Mouse (Mus musculus) CH12.LX (cell line): ENCODE results near the gene Rps11. TPM values are rescaled to one million over a fixed set of nuclear protein-coding genes. Genes with fewer than 3 reads are reported as not detected.
"Not testable (repeated sequence)": the region's sequence is repeated elsewhere in the genome, so short reads cannot be mapped to it uniquely, and the experiment has no call there.

ENCODE experiments used
- DNase-seq: peaks from one replicate; pipeline ENCODE4 v3.0.0-alpha.2; 2013; ENCODE audit errors: extremely low read depth
- H3K27ac ChIP-seq: 2 replicates; pipeline ENCODE4 v1.5.1; 2012; ENCODE audit warnings: low read depth, mild to moderate bottlenecking, control low read depth, moderate library complexity; ENCODE audit not compliant: insufficient read depth
- H3K27me3 ChIP-seq: replicated peaks from 2 replicates; pipeline ENCODE3; 2012; ENCODE audit warnings: inconsistent platforms
- H3K36me3 ChIP-seq, 2 experiments: replicated peaks in 1 of 2; 2 replicates each; pipeline versions ENCODE3 to v1.6.1; 2012; ENCODE audit warnings: inconsistent platforms in 1 of 2, low read length in 1 of 2, mild to moderate bottlenecking in 1 of 2, mixed read lengths in 1 of 2, moderate library complexity in 1 of 2; ENCODE audit not compliant: control insufficient read depth in 1 of 2, insufficient read depth in 1 of 2
- H3K4me1 ChIP-seq, 2 experiments: 2 replicates each; pipeline ENCODE4 v1.6.1; 2012; ENCODE audit warnings: inconsistent platforms in 1 of 2, moderate library complexity in 1 of 2; ENCODE audit not compliant: insufficient read depth in 2 of 2, control insufficient read depth in 1 of 2
- H3K4me2 ChIP-seq: 2 replicates; pipeline ENCODE4 v1.6.1; 2012; ENCODE audit warnings: low read depth, mild to moderate bottlenecking, control low read depth; ENCODE audit not compliant: poor library complexity, insufficient read depth, severe bottlenecking
- H3K4me3 ChIP-seq, 3 experiments: fragments of 150-350 bp in 1 of 3; sonication (generic) in 1 of 3; replicated peaks in 1 of 3; 2 replicates each; pipeline versions ENCODE3 to v1.5.1; 2011 to 2012; ENCODE audit warnings: low read depth in 2 of 3, low read length in 2 of 3, mild to moderate bottlenecking in 2 of 3, moderate library complexity in 2 of 3, control low read depth in 1 of 3, improper control_type of control experiment in 1 of 3, inconsistent platforms in 1 of 3, mixed read lengths in 1 of 3; ENCODE audit not compliant: poor library complexity in 1 of 3
- H3K79me2 ChIP-seq: replicated peaks from 2 replicates; pipeline ENCODE4 v1.6.1; 2012; ENCODE audit warnings: mild to moderate bottlenecking, moderate library complexity; ENCODE audit not compliant: control insufficient read depth, poor library complexity, insufficient read depth, severe bottlenecking; ENCODE audit errors: extremely low read depth
- H3K9ac ChIP-seq: 2 replicates; pipeline ENCODE4 v1.6.1; 2012; ENCODE audit warnings: low read depth, mild to moderate bottlenecking, control low read depth, moderate library complexity; ENCODE audit not compliant: insufficient read depth
- H3K9me3 ChIP-seq: replicated peaks from 2 replicates; pipeline ENCODE3; 2012; ENCODE audit warnings: low read length, inconsistent platforms, mixed read lengths
- BHLHE40 ChIP-seq: IDR thresholded peaks from 2 replicates; pipeline ENCODE4 v1.6.1; 2011; ENCODE audit warnings: mild to moderate bottlenecking, low read depth, low read length, improper control_type of control experiment
- CHD1 ChIP-seq: IDR thresholded peaks from 2 replicates; pipeline ENCODE4 v1.6.1; 2012; ENCODE audit warnings: low read depth, low read length, improper control_type of control experiment, inconsistent platforms
- ELF1 ChIP-seq: IDR thresholded peaks from 2 replicates; pipeline ENCODE4 v1.6.1; 2014; ENCODE audit warnings: low read depth, mild to moderate bottlenecking, inconsistent platforms, low read length, improper control_type of control experiment
- EP300 ChIP-seq: IDR thresholded peaks from 2 replicates; pipeline ENCODE4 v1.6.1; 2011; ENCODE audit warnings: low read length, improper control_type of control experiment
- GABPA ChIP-seq: IDR thresholded peaks from 2 replicates; pipeline ENCODE4 v1.6.1; 2012; ENCODE audit warnings: low read depth, low read length, improper control_type of control experiment, inconsistent platforms; ENCODE audit not compliant: insufficient replicate concordance
- JUND ChIP-seq: conservative IDR thresholded peaks from 2 replicates; pipeline ENCODE4 v1.6.1; 2011; ENCODE audit warnings: low read depth, low read length, improper control_type of control experiment
- KAT2A ChIP-seq: IDR thresholded peaks from 2 replicates; pipeline ENCODE4 v1.6.1; 2012; ENCODE audit warnings: low read length, improper control_type of control experiment, inconsistent platforms; ENCODE audit not compliant: insufficient replicate concordance
- NRF1 ChIP-seq: IDR thresholded peaks from 2 replicates; pipeline ENCODE4 v1.6.1; 2014; ENCODE audit warnings: low read depth, mild to moderate bottlenecking, inconsistent platforms, low read length, improper control_type of control experiment, moderate library complexity
- POLR2A ChIP-seq: IDR thresholded peaks from 2 replicates; pipeline ENCODE4 v1.6.1; 2011; ENCODE audit warnings: low read depth, mild to moderate bottlenecking, improper control_type of control experiment, low read length
- RCOR1 ChIP-seq: conservative IDR thresholded peaks from 2 replicates; pipeline ENCODE4 v1.6.1; 2012; ENCODE audit warnings: low read depth, mild to moderate bottlenecking, inconsistent platforms, low read length, improper control_type of control experiment
- SIN3A ChIP-seq: IDR thresholded peaks from 2 replicates; pipeline ENCODE4 v1.6.1; 2012; ENCODE audit warnings: low read length, improper control_type of control experiment, inconsistent platforms
- SMC3 ChIP-seq: IDR thresholded peaks from 2 replicates; pipeline ENCODE4 v1.6.1; 2011; ENCODE audit warnings: low read depth, low read length, improper control_type of control experiment
- TCF12 ChIP-seq: IDR thresholded peaks from 2 replicates; pipeline ENCODE4 v1.6.1; 2014; ENCODE audit warnings: low read depth, mild to moderate bottlenecking, inconsistent platforms, low read length, improper control_type of control experiment
- UBTF ChIP-seq: IDR thresholded peaks from 2 replicates; pipeline ENCODE4 v1.6.1; 2012; ENCODE audit warnings: low read depth, mild to moderate bottlenecking, inconsistent platforms, low read length, improper control_type of control experiment, moderate library complexity
- ZC3H11A ChIP-seq: IDR thresholded peaks from 2 replicates; pipeline ENCODE4 v1.6.1; 2012; ENCODE audit warnings: low read depth, mild to moderate bottlenecking, inconsistent platforms, low read length, improper control_type of control experiment
- ZMIZ1 ChIP-seq: IDR thresholded peaks from 2 replicates; pipeline ENCODE4 v1.6.1; 2012; ENCODE audit warnings: low read depth, mild to moderate bottlenecking, inconsistent platforms, low read length, improper control_type of control experiment
- ZNF384 ChIP-seq: IDR thresholded peaks from 2 replicates; pipeline ENCODE4 v1.6.1; 2012; ENCODE audit warnings: low read depth, low read length, improper control_type of control experiment, inconsistent platforms
- dilution Hi-C: fragments of 300-500 bp; cut with MboI; formaldehyde crosslinking; loops from 2 replicates; pipeline ENCODE4 v1.14.3; 2020; ENCODE audit warnings: low sequenced_read_pairs; ENCODE audit not compliant: extremely low pct_unique_long_range_greater_than_20kb, extremely low pct_ligation_motif_present
- in situ Hi-C: fragments of 300-500 bp; cut with MboI; formaldehyde crosslinking; loops from 3 replicates; pipeline ENCODE4 v1.14.3; 2019; ENCODE audit warnings: low sequenced_read_pairs, low pct_ligation_motif_present, low pct_unique_long_range_greater_than_20kb, mixed read lengths
- polyA plus RNA-seq: library from polyadenylated mRNA; unstranded; fragments of >175 nt; gene quantifications from 2 replicates; pipeline ENCODE4 v1.2.1, GENCODE M21; 2012; ENCODE audit warnings: low read depth; ENCODE audit not compliant: insufficient read length
- total RNA-seq, 2 experiments: library from RNA; depleted of rRNA; stranded (reverse); fragments of 300-350 nt in 1 of 2; fragments of >200 nt in 1 of 2; gene quantifications; 2 replicates each; pipeline ENCODE4 v1.2.3; 2012 to 2014

Gene Rps11
- total and polyA plus RNA-seq, 3 experiments, result 898 to 1,839 (median 1,699) TPM

DNA sequence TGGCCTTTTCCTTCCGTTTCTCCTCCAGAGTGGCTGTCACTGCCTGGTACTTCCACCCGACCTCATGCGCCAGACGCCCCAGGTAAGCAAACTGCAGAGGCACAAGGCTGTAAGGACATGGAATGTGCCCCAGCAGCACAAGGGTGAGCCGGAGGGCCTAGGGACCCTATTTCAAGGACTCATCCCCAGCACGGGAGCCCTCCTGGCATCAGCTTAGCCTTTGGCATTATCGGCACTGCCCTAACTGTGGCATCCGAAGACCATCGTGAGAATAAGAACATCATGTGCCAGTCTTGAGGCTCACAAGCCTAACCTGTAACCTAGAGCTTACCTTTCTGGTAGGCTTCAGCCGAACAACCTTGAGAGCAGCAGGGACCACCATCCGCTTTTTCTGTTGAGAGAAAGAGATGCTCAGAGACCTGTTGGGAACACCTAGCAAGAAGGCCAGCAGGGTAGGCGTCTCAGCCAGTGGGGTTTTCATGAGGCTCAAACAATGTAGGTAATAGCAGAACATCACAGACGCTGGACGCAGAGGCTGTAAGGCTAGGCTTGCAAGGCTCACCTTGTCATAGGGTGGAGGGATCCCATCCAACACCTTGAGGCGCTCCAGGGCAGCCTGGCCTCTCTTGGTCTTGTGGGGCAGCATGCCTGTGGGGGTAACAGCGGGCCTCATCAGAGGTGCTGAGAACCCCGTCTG lies 2.1 kb upstream of the Rps11 start:
- no peak for DNase-seq
- Histone ChIP-seq H3K27ac (peak overlapping the region; percentile 93), H3K4me1 (peaks cover 12 to 37% of the 10 kb centered on the region in 2 experiments), H3K9me3 (no peaks in the 10 kb centered on the region), H3K36me3 (peaks cover 40 to 56% of the 10 kb centered on the region in 2 experiments), H3K79me2 (peaks cover 44% of the 10 kb centered on the region), H3K4me2 (peak overlapping the region; percentile 68), H3K4me3 (peak overlapping the region; percentile 93 to 100 (median 94)), H3K9ac (peak overlapping the region; percentile 100), H3K27me3 (no peaks in the 10 kb centered on the region)
- in situ Hi-C loops, result loop anchor here (5.0 kb wide), 1 partner anchor 44 kb away; no protein-coding TSS in a partner anchor
- dilution Hi-C loops, result no loop called here
- TF ChIP-seq KAT2A (0 out of 2 replicates have a peak, but pooled peaks have one; percentile 16), SIN3A (no peak; the same call in 1 of the 2 replicates), CHD1 (0 out of 2 replicates have a peak, but pooled peaks have one; percentile 79), ZMIZ1 (peak; percentile 24; the same call in 1 of the 2 replicates)

DNA sequence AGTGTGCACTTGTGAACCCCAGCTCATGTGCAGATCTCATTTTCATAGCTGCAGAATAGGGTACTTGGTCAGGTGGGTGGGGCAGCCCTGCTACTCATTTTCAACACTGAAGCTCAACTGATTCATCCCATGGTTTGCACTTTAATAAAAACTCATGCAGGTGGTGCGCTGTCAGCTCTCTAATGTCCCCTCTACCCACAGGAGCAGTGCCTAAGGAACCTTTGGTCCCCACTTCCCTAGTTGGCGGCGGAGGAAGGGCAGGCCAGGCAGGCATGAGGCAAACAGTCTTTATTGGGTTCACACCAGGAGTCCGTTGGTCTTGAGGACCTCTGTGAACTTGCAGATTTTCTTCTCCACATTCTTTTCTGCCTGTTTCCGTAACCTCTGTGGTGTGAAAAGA lies 1.4 kb upstream of the Rps11 start:
- H3K79me2 ChIP-seq, result peaks cover 44% of the 10 kb centered on the region
- peaks cover 46 to 58% of the 10 kb centered on the region in 2 experiments for H3K36me3 ChIP-seq
- DNase-seq, H3K27me3 ChIP-seq, H3K9me3 ChIP-seq, dilution Hi-C loops: not testable (repeated sequence)
- peak overlapping the region; percentile 100; the same call in 1 of the 2 replicates for H3K9ac ChIP-seq
- in situ Hi-C loops, result loop anchor here (5.0 kb wide), 1 partner anchor 43 kb away; no protein-coding TSS in a partner anchor
- peak overlapping the region; percentile 68 for H3K4me2 ChIP-seq
- H3K4me3 ChIP-seq, result peak overlapping the region in 2 of 3 experiments; percentile 93 to 100
- peak; percentile 1; the same call in 1 of the 2 replicates for TF ChIP-seq POLR2A
- peak overlapping the region; percentile 93; the same call in 1 of the 2 replicates for H3K27ac ChIP-seq
- H3K4me1 ChIP-seq, result peaks cover 12 to 43% of the 10 kb centered on the region in 2 experiments

DNA sequence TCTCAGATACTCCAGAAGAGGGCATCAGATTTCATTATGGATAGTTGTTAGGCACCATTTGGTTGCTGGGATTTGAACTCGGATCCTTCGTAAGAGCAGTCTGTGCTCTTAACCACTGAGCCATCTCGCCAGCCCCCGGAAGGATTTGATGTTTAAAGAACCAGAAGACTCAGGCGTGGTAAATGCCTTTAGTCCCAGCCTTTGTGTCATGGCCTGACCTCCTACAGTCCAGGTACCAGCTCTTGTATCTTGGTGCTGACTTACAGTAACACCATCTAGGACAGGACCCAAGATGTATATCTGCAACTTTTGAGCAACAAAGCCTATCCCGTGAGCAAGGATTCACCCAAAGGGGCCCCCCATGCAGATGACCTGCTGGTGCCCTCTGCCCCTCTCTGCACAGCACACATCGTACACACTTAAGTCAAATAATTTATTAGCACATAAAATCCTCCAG lies 933 bp upstream of the Rps11 start:
- no peak overlapping the region for H3K9ac ChIP-seq
- H3K79me2 ChIP-seq, result peaks cover 44% of the 10 kb centered on the region
- DNase-seq, result peak; percentile 56
- H3K4me2 ChIP-seq, result 0 out of 2 replicates have a peak overlapping the region, but pooled peaks have one; percentile 68
- dilution Hi-C loops (no loop called here), in situ Hi-C loops (loop anchor here (5.0 kb wide), 1 partner anchor 43 kb away; no protein-coding TSS in a partner anchor)
- peak overlapping the region in 1 of 3 experiments; percentile 93 for H3K4me3 ChIP-seq
- peak overlapping the region; percentile 82; the same call in 1 of the 2 replicates for H3K27ac ChIP-seq
- peaks cover 51 to 63% of the 10 kb centered on the region in 2 experiments for H3K36me3 ChIP-seq
- no peaks in the 10 kb centered on the region for H3K9me3 ChIP-seq
- no peaks in the 10 kb centered on the region for H3K27me3 ChIP-seq
- TF ChIP-seq ZC3H11A (no peak), ZNF384 (no peak), JUND (no peak), KAT2A (no peak), SMC3 (no peak), ELF1 (no peak), TCF12 (no peak), UBTF (no peak), RCOR1 (no peak), BHLHE40 (no peak), NRF1 (no peak), GABPA (no peak), EP300 (no peak)
- peaks cover 12 to 48% of the 10 kb centered on the region in 2 experiments for H3K4me1 ChIP-seq
